Mouse (Mus musculus): ENCODE measurements around the gene Tmem200b. TPM values are rescaled to one million over a fixed set of nuclear protein-coding genes. Genes with fewer than 3 reads are reported as not detected.

The Tmem200b gene
- polyA plus RNA-seq, 1 experiment from 2014 or later = 3.0 TPM

DNA sequence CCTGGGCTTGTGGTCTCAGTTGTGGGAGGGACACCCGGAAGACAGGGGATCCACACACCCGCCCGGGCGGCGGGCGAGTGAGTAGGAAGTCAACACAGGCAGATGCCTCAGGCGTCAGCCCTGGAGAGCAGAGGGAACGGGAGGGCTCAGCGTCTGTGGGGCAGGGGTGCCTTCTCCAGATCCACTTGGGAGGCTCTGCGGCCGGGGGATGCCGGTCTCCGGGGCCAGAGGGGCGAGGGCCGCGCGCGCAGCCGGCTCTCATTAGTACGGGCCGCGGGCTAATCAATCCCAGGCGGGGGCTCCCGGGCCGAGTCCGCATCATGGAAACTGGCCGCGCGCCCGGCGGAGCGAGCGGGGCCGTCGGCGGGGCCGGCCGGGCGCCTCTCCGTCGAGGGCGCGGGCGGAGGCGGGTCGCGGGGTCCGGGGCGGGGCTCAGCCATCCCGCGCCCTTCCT lies 1.4 kb upstream of the Tmem200b start:
- H3K4me2 ChIP-seq = peak overlapping the region; percentile 77
- no peaks in the 10 kb centered on the region for H3K9me3 ChIP-seq
- H3K27me3 ChIP-seq = peaks cover 50% of the 10 kb centered on the region
- under 1% methylated on average over 35 of the region's 51 CpGs for WGBS
- 0 out of 2 replicates have a peak, but pooled peaks have one; percentile 6 for ATAC-seq (ENCODE audit: insufficient number of reproducible peaks, insufficient read depth, low FRiP score, low TSS enrichment, low read depth)
- peak overlapping the region; percentile 98 for H3K27ac ChIP-seq
- peak overlapping the region; percentile 74 for H3K4me3 ChIP-seq
- peak overlapping the region; percentile 90 for H3K9ac ChIP-seq
- peaks cover 83% of the 10 kb centered on the region for H3K4me1 ChIP-seq
- peaks cover 8% of the 10 kb centered on the region for H3K36me3 ChIP-seq

DNA sequence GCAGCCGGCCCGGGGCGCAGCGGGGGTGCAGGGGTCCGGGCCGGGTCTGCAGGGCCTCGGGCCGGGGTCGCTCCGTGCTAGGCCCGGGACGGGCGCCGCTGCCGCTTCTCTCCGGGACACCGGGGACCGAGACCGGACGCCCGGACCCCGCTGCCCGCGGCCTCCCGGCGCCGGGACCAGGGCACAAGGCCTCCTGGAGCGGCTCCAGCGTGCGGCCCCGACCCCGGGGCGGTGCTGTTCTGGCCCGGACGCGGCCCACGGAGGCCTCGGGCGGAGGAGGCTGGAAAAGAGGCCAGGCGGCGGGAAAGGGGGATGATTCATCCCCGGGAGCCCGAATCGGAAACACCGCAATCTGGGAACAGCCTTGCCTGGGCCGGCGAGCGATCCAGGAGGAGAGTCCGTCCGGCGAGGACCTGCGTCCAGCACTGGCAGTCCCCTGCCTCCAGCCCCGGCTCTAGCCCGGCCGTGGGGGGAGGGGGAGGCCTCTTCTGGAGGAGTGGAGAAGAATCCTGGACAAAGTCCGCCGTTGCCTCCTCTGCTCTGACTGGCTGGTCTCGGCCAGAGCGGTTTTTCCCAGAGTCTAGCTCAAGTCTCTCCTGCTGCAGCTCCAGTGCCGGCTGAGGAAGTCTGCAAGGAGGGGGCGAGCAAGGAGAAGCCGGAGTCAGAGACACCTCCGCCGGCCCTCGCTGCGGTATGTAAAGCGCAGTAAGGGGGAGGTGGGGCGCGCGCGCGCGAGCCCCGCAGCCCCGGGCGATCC lies 798 bp upstream of the Tmem200b start:
- Histone ChIP-seq H3K9me3 (no peaks in the 10 kb centered on the region), H3K4me1 (peaks cover 83% of the 10 kb centered on the region), H3K9ac (peak overlapping the region; percentile 90), H3K4me2 (peak overlapping the region; percentile 77), H3K4me3 (peak overlapping the region; percentile 74), H3K36me3 (peaks cover 12% of the 10 kb centered on the region), H3K27me3 (peaks cover 44% of the 10 kb centered on the region), H3K27ac (peak overlapping the region; percentile 98)
- under 1% methylated on average over 74 of the region's 76 CpGs for WGBS
- ATAC-seq (ENCODE audit: insufficient number of reproducible peaks, insufficient read depth, low FRiP score, low TSS enrichment, low read depth) = no peak

DNA sequence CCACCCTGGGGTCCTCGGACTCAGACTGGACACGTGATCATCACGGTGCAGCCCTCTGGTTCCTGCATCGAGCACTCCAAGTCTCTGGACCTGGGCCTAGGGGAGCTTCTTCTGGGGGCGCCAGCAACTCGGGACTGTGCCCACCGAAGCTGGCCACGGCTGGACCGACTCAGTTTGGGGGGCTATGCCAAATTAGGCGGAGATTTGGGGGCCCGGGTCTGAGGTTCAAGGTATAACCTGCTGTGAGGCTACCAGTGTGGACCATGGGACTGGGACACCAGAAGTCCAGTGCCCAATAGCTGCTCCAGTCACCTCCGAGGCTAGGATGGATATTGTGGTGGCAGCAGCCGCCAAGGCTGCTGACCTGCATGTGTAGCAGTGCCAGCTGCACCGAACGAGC lies 833 bp downstream of the Tmem200b start:
- Histone ChIP-seq H3K9ac (peak overlapping the region; percentile 90), H3K4me2 (peak overlapping the region; percentile 77), H3K4me3 (peak overlapping the region; percentile 74), H3K27ac (0 out of 2 replicates have a peak overlapping the region, but pooled peaks have one; percentile 22), H3K27me3 (peaks cover 28% of the 10 kb centered on the region), H3K4me1 (peaks cover 75% of the 10 kb centered on the region), H3K36me3 (peaks cover 28% of the 10 kb centered on the region), H3K9me3 (no peaks in the 10 kb centered on the region)
- no peak for ATAC-seq (ENCODE audit: insufficient number of reproducible peaks, insufficient read depth, low FRiP score, low TSS enrichment, low read depth)
- 57% methylated on average over 15 of the region's 15 CpGs for whole genome bisulfite sequencing

DNA sequence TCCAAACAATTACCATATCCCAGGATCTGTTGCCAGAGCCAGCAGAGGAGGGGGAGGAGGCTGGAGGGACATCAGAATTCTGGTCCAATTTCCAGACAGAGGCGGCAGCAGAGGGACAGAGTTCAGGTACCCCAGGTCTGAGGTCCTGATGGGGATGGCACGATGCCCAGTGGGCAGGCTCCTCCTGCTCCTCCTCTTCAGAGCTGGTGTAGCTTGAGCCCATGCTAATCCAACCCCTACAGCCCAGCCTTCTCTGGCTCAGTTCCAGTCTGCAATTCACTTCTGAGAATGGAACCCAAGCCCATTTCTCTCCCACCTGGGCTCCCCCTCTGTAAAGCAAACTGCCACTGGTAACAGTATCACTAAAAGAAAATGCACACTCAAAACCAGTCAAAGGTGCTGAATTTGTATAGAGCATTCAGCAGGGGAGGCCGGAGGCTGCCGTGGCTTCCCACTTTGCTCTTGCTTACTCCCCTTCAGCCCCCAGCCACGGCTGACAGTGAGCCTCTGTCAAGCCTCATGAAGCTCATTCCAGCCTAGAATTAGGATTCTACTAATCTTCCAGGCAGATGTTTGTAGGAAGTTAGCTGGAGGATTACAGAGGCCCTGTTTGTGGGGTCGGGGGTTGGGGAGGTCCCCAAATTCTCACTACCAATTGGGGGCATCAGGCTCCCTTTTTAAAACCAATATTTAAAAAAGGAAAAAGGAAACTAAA lies 2.7 kb downstream of the Tmem200b start:
- H3K27ac ChIP-seq = peak overlapping the region; percentile 78
- peak overlapping the region; percentile 7; the same call in 1 of the 2 replicates for H3K4me3 ChIP-seq
- no peak for ATAC-seq (ENCODE audit: insufficient number of reproducible peaks, insufficient read depth, low FRiP score, low TSS enrichment, low read depth)
- H3K27me3 ChIP-seq = peaks cover 26% of the 10 kb centered on the region
- peaks cover 63% of the 10 kb centered on the region for H3K4me1 ChIP-seq
- H3K4me2 ChIP-seq = peak overlapping the region; percentile 77
- no peaks in the 10 kb centered on the region for H3K9me3 ChIP-seq
- H3K36me3 ChIP-seq = peaks cover 45% of the 10 kb centered on the region
- peak overlapping the region; percentile 27; the same call in 1 of the 2 replicates for H3K9ac ChIP-seq
- 46% methylated on average over 6 of the region's 6 CpGs for WGBS

- H3K9me3 ChIP-seq = no peaks in the 10 kb centered on the region
- WGBS = 82% methylated on average over 6 of the region's 6 CpGs
- H3K9ac ChIP-seq = no peak overlapping the region
- H3K36me3 ChIP-seq = peaks cover 82% of the 10 kb centered on the region
- no peak overlapping the region for H3K27ac ChIP-seq
- peaks cover 28% of the 10 kb centered on the region for H3K4me1 ChIP-seq
- no peak overlapping the region for H3K4me2 ChIP-seq
- H3K27me3 ChIP-seq = no peaks in the 10 kb centered on the region
- no peak overlapping the region for H3K4me3 ChIP-seq
- no peak for ATAC-seq (ENCODE audit: insufficient number of reproducible peaks, insufficient read depth, low FRiP score, low TSS enrichment, low read depth)
These were observed 7.6 kb downstream of the Tmem200b start for GRCm38 (mm10) chr4:131929146-131929545.

- H3K4me3 ChIP-seq = no peak overlapping the region
- H3K36me3 ChIP-seq = peaks cover 30% of the 10 kb centered on the region
- H3K4me2 ChIP-seq = no peak overlapping the region
- H3K27me3 ChIP-seq = no peaks in the 10 kb centered on the region
- no peak overlapping the region for H3K9ac ChIP-seq
- WGBS = 87% methylated on average over 2 of the region's 2 CpGs
- H3K27ac ChIP-seq = no peak overlapping the region
- H3K4me1 ChIP-seq = peaks cover 10% of the 10 kb centered on the region
- no peak for ATAC-seq (ENCODE audit: insufficient number of reproducible peaks, insufficient read depth, low FRiP score, low TSS enrichment, low read depth)
- no peaks in the 10 kb centered on the region for H3K9me3 ChIP-seq
These were observed 17.9 kb downstream of the Tmem200b start for GRCm38 (mm10) chr4:131939459-131939858.

DNA sequence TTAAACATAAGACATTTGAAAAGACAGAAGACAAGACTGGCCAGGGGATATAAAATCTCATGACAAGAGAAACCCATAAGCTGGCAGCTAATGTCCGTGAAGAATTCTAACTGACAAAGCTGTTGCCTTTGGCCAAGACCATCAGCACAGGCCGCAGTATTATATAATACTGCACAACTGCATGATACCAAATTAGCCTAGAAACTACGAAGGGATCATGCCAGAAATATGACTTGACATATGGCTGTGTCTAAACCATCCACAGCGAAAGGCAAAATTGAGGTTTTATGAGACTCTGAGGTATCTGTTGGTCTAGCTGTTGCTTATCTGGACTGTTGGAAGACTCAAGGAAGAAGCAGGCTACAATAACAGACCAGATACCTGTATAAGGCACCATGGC lies 19.3 kb downstream of the Tmem200b start:
- no peak for ATAC-seq (ENCODE audit: insufficient number of reproducible peaks, insufficient read depth, low FRiP score, low TSS enrichment, low read depth)
- Histone ChIP-seq H3K4me1 (peaks cover 10% of the 10 kb centered on the region), H3K27ac (no peak overlapping the region), H3K4me3 (no peak overlapping the region), H3K9me3 (no peaks in the 10 kb centered on the region), H3K36me3 (peaks cover 21% of the 10 kb centered on the region), H3K27me3 (no peaks in the 10 kb centered on the region), H3K4me2 (no peak overlapping the region), H3K9ac (no peak overlapping the region)
- 93% methylated on average over 4 of the region's 4 CpGs for WGBS

- no peaks in the 10 kb centered on the region for H3K27me3 ChIP-seq
- 90% methylated on average over 11 of the region's 11 CpGs for WGBS
- H3K36me3 ChIP-seq = peaks cover 10% of the 10 kb centered on the region
- H3K4me2 ChIP-seq = no peak overlapping the region
- H3K27ac ChIP-seq = no peak overlapping the region
- no peak for ATAC-seq (ENCODE audit: insufficient number of reproducible peaks, insufficient read depth, low FRiP score, low TSS enrichment, low read depth)
- no peaks in the 10 kb centered on the region for H3K4me1 ChIP-seq
- H3K4me3 ChIP-seq = no peak overlapping the region
- H3K9me3 ChIP-seq = peaks cover 2% of the 10 kb centered on the region; the same call in 1 of the 2 replicates
- no peak overlapping the region for H3K9ac ChIP-seq
These were observed 26.3 kb downstream of the Tmem200b start for GRCm38 (mm10) chr4:131947848-131948247.

- Histone ChIP-seq H3K4me3 (no peak overlapping the region), H3K27ac (no peak overlapping the region), H3K9me3 (peaks cover 2% of the 10 kb centered on the region; the same call in 1 of the 2 replicates), H3K4me2 (no peak overlapping the region), H3K4me1 (no peaks in the 10 kb centered on the region), H3K9ac (no peak overlapping the region), H3K27me3 (no peaks in the 10 kb centered on the region), H3K36me3 (peaks cover 22% of the 10 kb centered on the region)
- no peak for ATAC-seq (ENCODE audit: insufficient number of reproducible peaks, insufficient read depth, low FRiP score, low TSS enrichment, low read depth)
- WGBS = 55% methylated on average over 5 of the region's 5 CpGs
These were observed 28.3 kb downstream of the Tmem200b start for GRCm38 (mm10) chr4:131949903-131950302.

GRCm38 (mm10) chr4:131950657-131951056 lies 29.1 kb downstream of the Tmem200b start:
- H3K9me3 ChIP-seq = peaks cover 2% of the 10 kb centered on the region; the same call in 1 of the 2 replicates
- H3K36me3 ChIP-seq = peaks cover 26% of the 10 kb centered on the region
- ATAC-seq (ENCODE audit: insufficient number of reproducible peaks, insufficient read depth, low FRiP score, low TSS enrichment, low read depth) = no peak
- 81% methylated on average over 8 of the region's 8 CpGs for WGBS
- H3K4me2 ChIP-seq = no peak overlapping the region
- no peaks in the 10 kb centered on the region for H3K4me1 ChIP-seq
- no peak overlapping the region for H3K9ac ChIP-seq
- H3K4me3 ChIP-seq = no peak overlapping the region
- H3K27me3 ChIP-seq = no peaks in the 10 kb centered on the region
- H3K27ac ChIP-seq = no peak overlapping the region

GRCm38 (mm10) chr4:131957161-131957560 lies 35.6 kb downstream of the Tmem200b start:
- ATAC-seq (ENCODE audit: insufficient number of reproducible peaks, insufficient read depth, low FRiP score, low TSS enrichment, low read depth) = no peak
- Histone ChIP-seq H3K4me3 (no peak overlapping the region), H3K27ac (no peak overlapping the region), H3K27me3 (no peaks in the 10 kb centered on the region), H3K9ac (no peak overlapping the region), H3K9me3 (no peaks in the 10 kb centered on the region), H3K4me2 (no peak overlapping the region), H3K4me1 (no peaks in the 10 kb centered on the region), H3K36me3 (peaks cover 54% of the 10 kb centered on the region)
- 85% methylated on average over 3 of the region's 3 CpGs for WGBS
